In genomic region chr17:62881791-62882725, GRCm38 (mm10) we compare ENCODE assay signal across 8 mouse cellular contexts. TPM values are rescaled to one million over a fixed set of nuclear protein-coding genes. Genes with fewer than 3 reads are reported as not detected.
A peak's percentile ranks its signal among the peaks of the same experiment; 100 is the strongest.
DNase-seq lines count a peak whose midpoint lies in the region; ATAC-seq and TF ChIP-seq lines count a peak whose summit lies in the region.

No protein-coding gene starts in this region.

- intact Hi-C loops in left cerebral cortex, adult 2 months (cut with DNase I): loop anchor here (2.0 to 10.0 kb wide), 6 partner anchors 130 to 583 kb away; no protein-coding TSS in a partner anchor

- no peaks in the 10 kb centered on the region for H3K9me3 ChIP-seq in hindbrain, embryonic 14.5 days (ENCODE audit: control insufficient read depth, low read length)

- peak overlapping the region; percentile 91 for H3K27ac ChIP-seq in hindbrain, embryonic 14.5 days
- H3K27ac ChIP-seq in left cerebral cortex, adult 2 months: peak overlapping the region; percentile 88

- H3K4me2 ChIP-seq in hindbrain, embryonic 14.5 days (replicated peaks): peak overlapping the region; percentile 86

- peak; percentile 28 for DNase-seq in WW6 (ENCODE audit: low read depth, low spot score)
- DNase-seq in cerebellum, postnatal 25 days: peak; percentile 60 to 61
- peak; percentile 54 to 55 for DNase-seq in frontal cortex, postnatal 36 days (ENCODE audit: low spot score in 2 of 2)
- DNase-seq in hindbrain, embryonic 14.5 days (ENCODE audit: low spot score): peak; percentile 59
- peak; percentile 41 to 50 for DNase-seq in left cerebral cortex, adult 2 months (ENCODE audit: extremely low spot score in 1 of 2, low spot score in 2 of 2)
- DNase-seq in lung, postnatal 36 days: peak; percentile 30
- DNase-seq in right cerebral cortex, adult 2 months (ENCODE audit: low spot score in 2 of 2): peak; percentile 44 to 54
- DNase-seq in urinary bladder, postnatal 4 days (ENCODE audit: low spot score in 2 of 2): peak; percentile 54 to 70

- peaks cover 12% of the 10 kb centered on the region for H3K4me1 ChIP-seq in hindbrain, embryonic 14.5 days (replicated peaks; ENCODE audit: control insufficient read depth, insufficient read depth, low read length)

- under 1% methylated on average over 58 of the region's 58 CpGs for WGBS in hindbrain, embryonic 14.5 days

- no peaks in the 10 kb centered on the region for H3K27me3 ChIP-seq in hindbrain, embryonic 14.5 days (ENCODE audit: control insufficient read depth, insufficient read depth, low read length)

- no peaks in the 10 kb centered on the region for H3K36me3 ChIP-seq in hindbrain, embryonic 14.5 days (replicated peaks; ENCODE audit: control insufficient read depth, insufficient read depth)

- H3K9ac ChIP-seq in hindbrain, embryonic 14.5 days: peak overlapping the region; percentile 92

- TF ChIP-seq CTCF in left cerebral cortex, adult 2 months (IDR thresholded peaks at IDR 0.05): no peak

- peak; percentile 24 for ATAC-seq in hindbrain, embryonic 14.5 days (ENCODE audit: low FRiP score)

- H3K4me3 ChIP-seq in hindbrain, embryonic 14.5 days (replicated peaks; ENCODE audit: low read length): peak overlapping the region; percentile 78
- H3K4me3 ChIP-seq in left cerebral cortex, adult 2 months: peak overlapping the region; percentile 65

RNA-seq across cellular contexts. Expression of gene Efna5, which starts 0.9 kb away (rescaled TPM):
- polyA plus RNA-seq in hindbrain, embryonic 14.5 days (2014; fragmentation: Nextera tagmentation; extraction: Ambion mirVana): 36.2 and 45.2 TPM in 2 replicates
- 10 to 100 TPM; 38.8 to 47.7 TPM for total RNA-seq in left cerebral cortex, adult 2 months (2021)

Comparison
In these comparisons a context has a peak if more than half of its experiments do, and no peak if none do; other contexts are left out.
1. Peak in every context shown above with its lines: DNase-seq, ATAC-seq, H3K4me3 ChIP-seq and H3K27ac ChIP-seq.